Mouse (Mus musculus) heart, adult 2 months (tissue): ENCODE measurements around the gene Ildr1.

ENCODE experiments used
- CTCF ChIP-seq: fragments of 200-600 bp; IDR thresholded peaks from 2 replicates; pipeline ENCODE4 v1.8.1; 2022; ENCODE audit warnings: antibody characterized with exemption, mild to moderate bottlenecking, moderate library complexity
- EP300 ChIP-seq: fragments of 200-500 bp; IDR thresholded peaks from 2 replicates; pipeline ENCODE4 v1.6.1; 2011; ENCODE audit warnings: low read depth, low read length, control low read depth; ENCODE audit not compliant: insufficient read depth

DNA sequence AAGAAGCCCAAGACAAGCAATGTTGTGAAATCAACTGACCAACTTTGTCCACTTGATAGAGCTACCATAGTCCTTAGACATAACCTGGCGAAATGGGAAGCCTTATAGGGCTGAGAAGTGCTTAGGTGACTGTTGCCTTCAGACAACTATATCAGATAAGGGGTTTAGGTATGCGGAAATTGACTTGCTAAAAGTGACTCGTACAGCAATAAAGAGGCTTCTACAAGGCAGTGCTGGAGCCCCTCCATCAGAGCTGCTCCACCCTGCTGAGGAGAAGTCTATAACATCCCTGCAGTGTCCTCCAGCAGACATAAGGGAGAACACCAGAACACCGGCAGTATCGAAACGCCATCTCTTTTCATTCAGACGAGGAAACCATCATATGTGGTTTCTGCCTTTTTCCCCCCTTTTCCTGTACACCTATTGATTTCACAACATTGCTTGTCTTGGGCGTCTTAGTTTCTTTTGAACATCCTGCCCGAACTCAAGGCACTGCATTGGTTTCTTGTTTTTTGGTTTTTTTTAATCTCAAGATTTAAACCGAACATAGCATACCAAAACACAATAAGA is 27.2 kb upstream of the Ildr1 start:
- TF ChIP-seq EP300 (no peak), CTCF (no peak)
